Mouse (Mus musculus): ENCODE results near the gene Hepacam2.

GRCm38 (mm10) chr6:3507078-3507477 is 9.0 kb upstream of the Hepacam2 start:
- TF ChIP-seq POLR2A (IDR thresholded peaks at IDR 0.05; ENCODE audit: insufficient read length, low read depth) (no peak), SRF (IDR thresholded peaks at IDR 0.05; ENCODE audit: control insufficient read depth, insufficient read length, low read depth) (no peak), TCF3 (IDR thresholded peaks at IDR 0.05; ENCODE audit: insufficient read length, low read depth) (no peak), TCF12 (IDR thresholded peaks at IDR 0.05; ENCODE audit: insufficient read depth, poor library complexity, severe bottlenecking) (no peak), POLR2AphosphoS2 (IDR thresholded peaks at IDR 0.05; ENCODE audit: insufficient read length, low read depth) (no peak), MYOD1 (IDR thresholded peaks at IDR 0.05; ENCODE audit: control insufficient read depth in 1 of 3, insufficient read length in 2 of 3, low read depth in 2 of 3) (no peak), CEBPB (IDR thresholded peaks at IDR 0.05; ENCODE audit: insufficient read depth, poor library complexity, severe bottlenecking) (no peak), MYOG (IDR thresholded peaks at IDR 0.05; ENCODE audit: control insufficient read depth in 1 of 3, insufficient read depth in 1 of 3, insufficient read length in 2 of 3, low read depth in 2 of 3) (no peak), MAX (IDR thresholded peaks at IDR 0.05; ENCODE audit: low read depth) (no peak)

Data from myocyte (in vitro differentiated cells).